Mouse (Mus musculus) splenic B cell, adult 2 months (primary cell): Measurements from ENCODE around the gene Map3k19.

Source experiments
- DNase-seq: peaks from one replicate; pipeline ENCODE4 v3.0.0-alpha.2; 2011; ENCODE audit warnings: low read depth, low spot score
- H3K27me3 ChIP-seq: 2 replicates; pipeline ENCODE4 v1.6.1; 2012; ENCODE audit warnings: mild to moderate bottlenecking, low read length, moderate library complexity, mixed read lengths; ENCODE audit not compliant: control insufficient read depth, poor library complexity, insufficient read depth, severe bottlenecking
- H3K36me3 ChIP-seq: 2 replicates; pipeline ENCODE4 v1.6.1; 2012; ENCODE audit warnings: mild to moderate bottlenecking, low read length, moderate library complexity, mixed read lengths; ENCODE audit not compliant: control insufficient read depth, poor library complexity, insufficient read depth, severe bottlenecking

Gene Map3k19

DNA sequence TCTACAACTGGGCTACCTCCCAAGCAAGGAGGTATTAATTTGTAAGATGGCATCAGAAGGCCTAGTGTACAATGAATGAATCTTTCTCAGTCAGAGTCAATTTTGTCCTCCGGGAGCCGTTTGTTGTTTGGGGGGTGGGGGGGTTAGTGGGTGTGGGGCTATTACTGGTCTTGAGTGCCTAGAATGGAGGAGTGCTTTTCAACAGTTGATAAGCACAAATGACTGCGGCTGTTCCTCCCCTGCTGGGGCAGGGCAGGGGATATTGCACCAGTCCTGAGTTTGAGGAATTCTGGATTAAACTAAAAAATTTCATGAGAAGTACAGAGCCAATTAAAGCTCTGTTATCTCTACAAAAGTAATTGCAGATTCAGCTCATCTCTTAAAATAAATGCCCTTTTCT, 74.7 kb downstream of the Map3k19 start:
- no peak for DNase-seq
- Histone ChIP-seq H3K36me3 (peaks cover 2% of the 10 kb centered on the region; the same call in 1 of the 2 replicates), H3K27me3 (no peaks in the 10 kb centered on the region)

GRCm38 (mm10) chr1:127778611-127779010, 76.2 kb downstream of the Map3k19 start:
- DNase-seq = no peak
- Histone ChIP-seq H3K27me3 (no peaks in the 10 kb centered on the region), H3K36me3 (peaks cover 2% of the 10 kb centered on the region; the same call in 1 of the 2 replicates)

DNA sequence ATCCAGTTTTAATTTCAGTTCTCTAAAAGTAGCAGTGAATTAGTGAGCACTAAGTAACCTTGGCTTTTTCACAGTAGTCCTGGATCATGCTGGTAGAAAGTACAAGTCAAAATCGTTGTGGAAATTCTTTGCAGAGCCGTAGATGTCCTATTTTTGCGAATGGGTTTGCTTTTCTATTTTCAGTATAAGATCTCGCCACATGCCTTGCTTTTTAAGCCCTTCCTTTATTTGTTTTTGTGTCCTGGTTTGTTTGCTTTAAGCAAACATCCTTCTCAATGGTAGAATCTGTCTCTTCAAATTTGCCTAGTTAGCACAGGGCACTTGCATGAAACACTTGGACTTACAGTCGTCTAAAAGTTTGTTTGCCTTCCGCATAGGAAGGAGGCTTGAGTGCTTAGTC, 78.6 kb downstream of the Map3k19 start:
- Histone ChIP-seq H3K27me3 (no peaks in the 10 kb centered on the region), H3K36me3 (peaks cover 2% of the 10 kb centered on the region; the same call in 1 of the 2 replicates)
- DNase-seq = peak; percentile 11

DNA sequence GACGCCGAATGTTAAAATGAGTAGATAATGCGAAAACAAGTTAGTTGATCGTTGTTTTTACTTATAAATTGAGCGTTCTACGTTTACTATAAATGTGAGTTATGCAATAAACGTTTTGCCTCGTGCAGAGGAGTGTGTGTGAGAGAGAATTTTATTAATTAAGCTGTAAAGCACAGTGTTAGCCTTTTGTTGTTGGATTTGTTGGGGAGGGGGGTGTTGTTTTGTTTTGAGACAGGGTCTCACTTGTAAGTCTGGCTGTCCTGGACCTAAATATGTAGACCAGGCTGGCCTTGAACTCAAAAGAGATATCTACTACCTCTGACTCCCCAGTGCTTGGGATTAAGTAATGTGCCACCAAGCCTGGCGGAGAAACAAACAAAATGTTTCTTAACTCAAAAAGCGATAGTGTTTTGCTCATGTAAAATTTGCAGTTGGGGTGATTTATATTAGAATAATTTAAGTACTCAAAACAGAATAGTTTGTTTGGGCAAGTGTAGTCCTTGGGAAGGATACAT, 79.6 kb downstream of the Map3k19 start:
- DNase-seq = no peak
- no peaks in the 10 kb centered on the region for H3K27me3 ChIP-seq
- peaks cover 2% of the 10 kb centered on the region; the same call in 1 of the 2 replicates for H3K36me3 ChIP-seq

DNA sequence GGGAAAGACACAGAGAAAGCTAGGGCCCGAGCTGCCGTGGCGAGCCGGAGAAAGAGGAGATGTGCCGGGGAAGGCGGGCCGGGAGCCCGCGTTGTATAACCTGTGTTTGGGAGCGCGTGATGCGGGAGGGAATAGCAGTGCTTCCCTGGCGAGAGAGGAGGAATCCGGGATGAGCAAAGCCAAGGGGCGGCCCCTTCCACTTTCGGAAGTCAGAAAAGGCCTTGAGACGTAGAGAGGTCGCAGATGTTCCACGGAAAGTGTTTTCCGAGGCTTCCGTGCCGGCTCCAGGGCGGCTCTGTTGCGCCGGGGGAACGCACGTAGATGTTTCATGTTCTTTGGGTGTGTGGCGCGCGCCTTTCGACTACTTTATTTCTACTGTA, 80.3 kb downstream of the Map3k19 start:
- peaks cover 2% of the 10 kb centered on the region; the same call in 1 of the 2 replicates for H3K36me3 ChIP-seq
- H3K27me3 ChIP-seq = no peaks in the 10 kb centered on the region
- no peak for DNase-seq

DNA sequence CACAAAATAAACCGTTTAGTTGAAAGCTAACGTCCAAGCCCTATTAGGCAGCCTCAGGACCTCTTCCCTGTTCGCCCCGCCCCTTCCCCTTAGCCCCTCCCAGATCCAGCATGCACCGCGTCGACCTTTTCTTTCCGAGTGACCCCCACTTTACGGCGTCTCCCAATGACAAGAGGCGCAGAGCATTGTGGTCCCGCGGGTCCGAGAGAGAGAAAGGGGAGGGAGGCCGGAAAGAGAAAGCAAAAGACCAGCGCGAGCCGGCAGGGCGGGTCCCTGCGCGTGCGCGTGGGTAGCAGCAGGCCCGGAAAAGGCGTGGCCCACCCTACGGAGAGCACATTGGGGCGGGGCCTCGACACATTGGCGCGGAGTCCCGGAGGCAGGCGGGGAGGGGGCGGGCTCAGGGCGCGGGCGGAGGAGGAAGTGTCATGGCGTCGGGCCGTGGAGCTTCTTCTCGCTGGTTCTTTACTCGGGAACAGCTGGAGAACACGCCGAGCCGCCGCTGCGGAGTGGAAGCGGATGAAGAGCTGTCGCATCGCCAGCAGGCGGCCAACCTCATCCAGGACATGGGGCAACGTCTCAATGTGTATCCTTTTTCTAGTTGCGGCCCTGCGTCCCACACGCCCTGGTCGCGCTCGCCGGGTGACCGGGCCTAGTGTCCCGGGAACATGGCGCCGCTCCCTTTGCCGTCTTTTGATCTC, 80.9 kb downstream of the Map3k19 start, which contains the start of gene Ccnt2:
Gene Ccnt2, plus strand, starts transcription at position 362 of the 698 bp plus-strand sequence.
- peak; percentile 100 for DNase-seq
- Histone ChIP-seq H3K27me3 (no peaks in the 10 kb centered on the region), H3K36me3 (peaks cover 2% of the 10 kb centered on the region; the same call in 1 of the 2 replicates)

- DNase-seq = no peak
- Histone ChIP-seq H3K27me3 (no peaks in the 10 kb centered on the region), H3K36me3 (0 out of 2 replicates have a peak, but pooled peaks cover 2% of the 10 kb centered on the region)
These were observed 81.5 kb downstream of the Map3k19 start for GRCm38 (mm10) chr1:127773198-127773802.

DNA sequence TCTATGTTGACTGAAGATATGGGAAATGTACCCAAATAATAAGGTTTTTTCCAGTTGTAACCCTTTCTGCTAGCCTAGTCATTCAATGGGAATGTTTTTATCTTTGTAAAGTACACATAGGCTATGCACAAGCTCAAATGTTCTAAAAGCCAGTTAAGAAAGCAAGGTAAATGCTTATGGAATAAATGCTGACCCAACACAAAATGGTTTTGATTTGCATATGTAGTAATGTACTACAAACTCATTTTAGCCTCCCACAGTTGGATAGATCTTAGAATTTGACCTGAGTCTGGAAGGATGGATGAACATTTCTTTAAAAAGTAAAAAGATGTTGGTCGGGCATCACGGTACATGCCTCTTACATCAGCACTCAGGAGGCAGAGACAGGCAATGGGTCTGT, 88.1 kb downstream of the Map3k19 start:
- Histone ChIP-seq H3K27me3 (no peaks in the 10 kb centered on the region), H3K36me3 (no peaks in the 10 kb centered on the region)
- no peak for DNase-seq

- H3K36me3 ChIP-seq = no peaks in the 10 kb centered on the region
- H3K27me3 ChIP-seq = no peaks in the 10 kb centered on the region
- DNase-seq = peak; percentile 60
These were observed 89.4 kb downstream of the Map3k19 start for GRCm38 (mm10) chr1:127765468-127765867.
